Mouse (Mus musculus): ENCODE results near the gene Tspan9.

DNA sequence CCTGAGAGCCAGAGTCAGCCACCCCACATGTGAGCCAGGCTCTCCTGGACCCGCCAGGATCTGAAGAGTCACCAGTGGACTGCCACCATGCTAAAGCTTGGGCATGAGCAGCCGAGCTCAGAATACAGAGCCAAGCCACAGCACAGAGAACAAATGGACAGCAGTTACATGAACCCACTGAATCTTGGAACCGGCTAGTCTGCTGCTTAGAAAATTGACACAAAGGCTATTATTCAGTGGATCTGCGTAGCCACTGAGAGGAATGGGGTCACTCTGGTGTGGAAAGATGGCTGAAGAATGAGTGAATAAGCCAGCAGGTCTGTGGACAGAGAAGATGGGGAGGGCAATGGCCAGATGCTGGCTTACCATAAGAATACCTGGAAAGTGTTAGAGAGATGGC is 12.7 kb downstream of the Tspan9 start:
- TF ChIP-seq CTCF (IDR thresholded peaks at IDR 0.05; ENCODE audit: extremely low read depth, insufficient read depth, insufficient read length, insufficient replicate concordance) (no peak), POLR2A (IDR thresholded peaks at IDR 0.05; ENCODE audit: low read depth, low read length) (no peak)
